Mouse (Mus musculus) kidney, embryonic 16.5 days (tissue): ENCODE data around the gene Hist1h4a. TPM values are rescaled to one million over a fixed set of nuclear protein-coding genes. Genes with fewer than 3 reads are reported as not detected.
"Not testable (repeated sequence)": the region's sequence is repeated elsewhere in the genome, so short reads cannot be mapped to it uniquely, and the experiment has no call there.

Experiments
- ATAC-seq: fragments of 200-750 bp; cut with Nextera tagmentation; 2 replicates; pipeline ENCODE4 v1.8.0; 2017; ENCODE audit warnings: moderate TSS enrichment; ENCODE audit not compliant: low FRiP score, low TSS enrichment
- H3K27ac ChIP-seq: fragments of 300-500 bp; sonication (generic); 2 replicates; pipeline ENCODE4 v1.5.1; 2014; ENCODE audit warnings: low read length
- H3K27me3 ChIP-seq: fragments of 300-500 bp; sonication (generic); 2 replicates; pipeline ENCODE4 v1.6.1; 2014; ENCODE audit warnings: low read length, control low read depth, mixed read lengths; ENCODE audit not compliant: insufficient read depth
- H3K36me3 ChIP-seq: fragments of 300-500 bp; sonication (generic); 2 replicates; pipeline ENCODE4 v1.6.1; 2014; ENCODE audit warnings: low read length, control low read depth, mixed read lengths; ENCODE audit not compliant: insufficient read depth
- H3K4me1 ChIP-seq: fragments of 300-500 bp; sonication (generic); 2 replicates; pipeline ENCODE4 v1.6.1; 2014; ENCODE audit warnings: low read length, control low read depth, mixed read lengths; ENCODE audit not compliant: insufficient read depth
- H3K4me2 ChIP-seq: fragments of 300-500 bp; sonication (generic); replicated peaks from 2 replicates; pipeline ENCODE4 v1.6.1; 2014; ENCODE audit warnings: low read depth, low read length
- H3K4me3 ChIP-seq: fragments of 300-500 bp; sonication (generic); 2 replicates; pipeline ENCODE4 v1.5.1; 2014; ENCODE audit warnings: mild to moderate bottlenecking, low read length
- H3K9ac ChIP-seq: fragments of 300-500 bp; sonication (generic); replicated peaks from 2 replicates; pipeline ENCODE4 v1.6.1; 2014; ENCODE audit warnings: low read length
- H3K9me3 ChIP-seq: fragments of 300-500 bp; sonication (generic); 2 replicates; pipeline ENCODE4 v1.6.1; 2016; ENCODE audit warnings: low read length, control low read depth
- WGBS: fragments of 180-500 bp; shearing (Covaris S2); extraction: QIAGEN DNeasy Blood & Tissue Kit; methylation state at CpG from one replicate; pipeline ENCODE4 v1.1.7; 2014; 5-methylcytosine and 5-hydroxymethylcytosine counted together
- polyA plus RNA-seq: library from polyadenylated mRNA; unstranded; fragments of >200 nt; fragmentation: Nextera tagmentation; extraction: Ambion mirVana; gene quantifications from 2 replicates; pipeline ENCODE4 v1.2.1, GENCODE M21; 2015

The Hist1h4a gene
- polyA plus RNA-seq, 1 experiment from 2014 or later, result 0.90 TPM

- H3K27me3 ChIP-seq, result no peaks in the 10 kb centered on the region
- no peaks in the 10 kb centered on the region for H3K9me3 ChIP-seq
- no peak overlapping the region for H3K9ac ChIP-seq
- ATAC-seq, result no peak
- no peak overlapping the region for H3K4me3 ChIP-seq
- WGBS, result 24% methylated on average over 8 of the region's 8 CpGs
- H3K27ac ChIP-seq, result no peak overlapping the region
- H3K4me2 ChIP-seq, result no peak overlapping the region
- no peaks in the 10 kb centered on the region for H3K36me3 ChIP-seq
- peaks cover 3% of the 10 kb centered on the region; the same call in 1 of the 2 replicates for H3K4me1 ChIP-seq
Observed at GRCm38 (mm10) chr13:23732156-23732804, 28.8 kb downstream of the Hist1h4a start.

- Histone ChIP-seq H3K4me3 (no peak overlapping the region), H3K4me1 (peaks cover 3% of the 10 kb centered on the region; the same call in 1 of the 2 replicates), H3K36me3 (no peaks in the 10 kb centered on the region), H3K9me3 (no peaks in the 10 kb centered on the region), H3K4me2 (peak overlapping the region; percentile 6; the same call in 1 of the 2 replicates), H3K27ac (0 out of 2 replicates have a peak overlapping the region, but pooled peaks have one; percentile 32), H3K9ac (no peak overlapping the region), H3K27me3 (no peaks in the 10 kb centered on the region)
- ATAC-seq, result peak; percentile 81
- WGBS, result 20% methylated on average over 8 of the region's 8 CpGs
Observed at GRCm38 (mm10) chr13:23730479-23730878, 30.6 kb downstream of the Hist1h4a start.

GRCm38 (mm10) chr13:23729706-23730105, 31.3 kb downstream of the Hist1h4a start:
- Histone ChIP-seq H3K4me2 (no peak overlapping the region), H3K36me3 (no peaks in the 10 kb centered on the region), H3K9ac (no peak overlapping the region), H3K27me3 (no peaks in the 10 kb centered on the region), H3K27ac (no peak overlapping the region), H3K4me1 (peaks cover 3% of the 10 kb centered on the region; the same call in 1 of the 2 replicates), H3K4me3 (no peak overlapping the region), H3K9me3 (no peaks in the 10 kb centered on the region)
- ATAC-seq, result no peak
- 93% methylated on average over 5 of the region's 5 CpGs for WGBS

- no peaks in the 10 kb centered on the region for H3K27me3 ChIP-seq
- H3K27ac ChIP-seq, result no peak overlapping the region
- H3K4me2 ChIP-seq, result no peak overlapping the region
- no peak for ATAC-seq
- no peaks in the 10 kb centered on the region for H3K9me3 ChIP-seq
- H3K4me1 ChIP-seq, result peaks cover 3% of the 10 kb centered on the region; the same call in 1 of the 2 replicates
- WGBS, result 94% methylated on average over 9 of the region's 9 CpGs
- no peaks in the 10 kb centered on the region for H3K36me3 ChIP-seq
- H3K9ac ChIP-seq, result no peak overlapping the region
- H3K4me3 ChIP-seq, result no peak overlapping the region
Observed at GRCm38 (mm10) chr13:23729192-23729525, 31.9 kb downstream of the Hist1h4a start.

DNA sequence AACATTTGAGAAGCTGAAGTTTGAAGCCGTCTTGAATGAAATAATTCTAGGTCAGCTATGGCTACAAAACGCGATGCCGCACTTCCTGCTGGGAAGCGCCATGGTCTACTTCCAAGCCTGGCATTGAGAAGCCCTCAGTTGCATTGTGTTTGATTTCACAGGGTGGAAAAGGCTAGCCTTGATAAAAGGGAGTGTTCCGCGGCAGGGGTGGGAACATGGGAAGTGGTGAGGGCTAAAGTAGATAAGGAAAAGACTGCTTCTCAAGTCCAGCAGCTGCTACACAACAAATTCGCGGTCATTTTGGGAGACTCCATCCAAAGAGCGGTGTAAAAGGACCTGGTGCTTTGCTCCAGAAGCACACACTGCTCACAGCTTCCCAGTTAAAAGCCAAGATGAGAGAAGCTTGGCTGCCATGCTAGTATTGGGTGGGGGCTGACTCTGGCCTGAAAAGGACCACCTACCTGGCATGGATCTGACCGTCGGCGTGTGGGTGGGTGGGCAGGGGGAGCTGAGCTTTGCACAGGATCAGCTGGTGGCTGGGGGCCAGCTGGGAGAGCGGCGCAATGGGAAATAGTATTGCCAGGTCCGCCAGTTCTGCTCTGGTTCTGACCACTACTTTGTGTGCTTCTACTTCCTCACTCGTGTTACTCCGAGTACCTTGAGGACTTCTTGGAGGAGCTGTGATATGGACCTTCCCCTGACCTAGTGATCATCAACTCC, 32.4 kb downstream of the Hist1h4a start:
- no peak overlapping the region for H3K4me3 ChIP-seq
- ATAC-seq, result no peak
- H3K4me1 ChIP-seq, result peaks cover 3% of the 10 kb centered on the region; the same call in 1 of the 2 replicates
- WGBS, result 92% methylated on average over 18 of the region's 18 CpGs
- no peaks in the 10 kb centered on the region for H3K27me3 ChIP-seq
- H3K9me3 ChIP-seq, result no peaks in the 10 kb centered on the region
- no peak overlapping the region for H3K27ac ChIP-seq
- no peak overlapping the region for H3K4me2 ChIP-seq
- no peaks in the 10 kb centered on the region for H3K36me3 ChIP-seq
- no peak overlapping the region for H3K9ac ChIP-seq

DNA sequence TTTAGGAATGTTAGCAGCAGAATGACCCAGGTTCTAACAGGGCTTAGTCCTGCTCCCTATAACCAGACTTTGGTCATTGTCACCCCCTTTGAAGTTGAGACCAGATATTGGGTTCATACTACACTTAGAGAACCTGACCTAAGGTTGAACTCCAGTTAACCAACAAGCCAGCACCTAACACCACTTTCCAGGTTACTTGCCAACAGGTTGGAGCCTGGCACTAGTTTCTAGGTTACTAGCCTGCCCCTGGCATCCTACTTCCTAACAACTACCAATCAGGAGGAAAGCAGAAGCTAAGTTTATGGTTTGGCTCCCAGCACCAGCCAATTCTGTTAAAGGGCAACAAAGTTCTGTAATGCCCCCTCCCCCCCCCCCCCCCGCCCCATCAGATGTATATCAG, 35.8 kb downstream of the Hist1h4a start:
- no peak for ATAC-seq

GRCm38 (mm10) chr13:23724239-23724638, 36.8 kb downstream of the Hist1h4a start:
- no peaks in the 10 kb centered on the region for H3K36me3 ChIP-seq
- H3K4me1 ChIP-seq, result no peaks in the 10 kb centered on the region
- H3K9me3 ChIP-seq, result no peaks in the 10 kb centered on the region
- H3K4me3 ChIP-seq, result no peak overlapping the region
- 81% methylated on average over 4 of the region's 4 CpGs for WGBS
- no peak overlapping the region for H3K4me2 ChIP-seq
- no peaks in the 10 kb centered on the region for H3K27me3 ChIP-seq
- no peak overlapping the region for H3K9ac ChIP-seq
- H3K27ac ChIP-seq, result no peak overlapping the region
- ATAC-seq, result no peak

More for the DNA sequence above, 35.8 kb downstream of the Hist1h4a start:
- Histone ChIP-seq H3K4me3 (no peak overlapping the region), H3K4me1 (no peaks in the 10 kb centered on the region), H3K9ac (no peak overlapping the region), H3K4me2 (no peak overlapping the region), H3K9me3 (no peaks in the 10 kb centered on the region), H3K27me3 (no peaks in the 10 kb centered on the region), H3K36me3 (no peaks in the 10 kb centered on the region), H3K27ac (no peak overlapping the region)
- WGBS, result no CpG with 5 or more reads among the region's 1 CpGs

DNA sequence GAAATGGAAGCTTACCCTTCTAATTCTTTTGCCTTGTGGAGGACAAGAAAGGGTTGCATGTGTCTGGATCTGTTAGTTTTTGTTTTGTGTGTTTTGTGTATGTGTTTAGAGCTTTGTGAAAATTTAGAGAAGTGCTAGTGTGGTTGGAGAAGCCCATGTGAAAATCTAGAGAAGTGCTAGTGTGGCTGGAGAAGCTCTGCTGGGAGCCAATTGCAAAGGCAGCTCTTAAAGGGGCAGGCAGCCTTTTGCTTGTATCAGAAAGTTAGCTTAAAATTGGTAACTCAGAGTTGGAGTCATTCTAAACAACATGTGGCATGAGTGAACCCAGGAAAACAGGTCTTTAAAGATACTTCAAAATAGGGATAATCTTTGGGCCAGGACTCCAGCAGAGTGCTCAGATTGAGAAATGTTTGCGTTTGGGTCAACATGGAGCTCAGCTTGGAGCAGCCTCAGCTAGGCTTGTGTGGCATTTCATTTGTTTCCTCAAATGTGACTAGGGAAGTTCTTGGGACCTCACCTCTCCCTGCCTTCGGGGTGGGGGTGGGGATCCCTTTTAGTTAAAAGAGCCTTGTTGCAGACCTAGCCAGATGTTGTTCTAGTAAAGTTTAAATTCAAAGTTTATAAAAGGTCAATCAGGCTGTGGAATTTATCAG, 43.3 kb downstream of the Hist1h4a start:
- H3K4me2 ChIP-seq, H3K27ac ChIP-seq, ATAC-seq, H3K27me3 ChIP-seq, H3K4me3 ChIP-seq, H3K4me1 ChIP-seq, H3K9me3 ChIP-seq, H3K9ac ChIP-seq, H3K36me3 ChIP-seq: not testable (repeated sequence)
- WGBS, result 28% methylated on average over 2 of the region's 2 CpGs

DNA sequence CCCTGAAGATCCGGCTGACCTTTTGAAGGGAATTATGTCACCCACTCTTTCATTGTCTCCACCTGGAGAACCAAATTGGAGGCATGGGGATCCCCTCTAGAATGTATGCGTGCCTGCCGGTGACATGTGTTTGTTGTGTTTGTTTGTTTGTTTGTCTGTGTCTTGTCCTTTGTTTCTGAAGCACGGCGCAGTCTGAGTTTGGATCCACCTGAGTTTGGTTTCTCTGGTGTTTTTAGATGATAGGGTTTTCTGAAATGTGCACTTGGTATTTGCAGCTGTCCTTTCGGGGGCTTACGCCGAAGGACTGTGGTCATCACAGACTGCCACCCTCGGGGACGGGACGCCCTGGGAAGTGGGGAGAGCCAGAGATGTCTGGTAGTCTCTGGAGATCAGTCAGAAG, 43.9 kb downstream of the Hist1h4a start:
- WGBS, result 55% methylated on average over 11 of the region's 11 CpGs
- Histone ChIP-seq H3K4me2 (no peak overlapping the region), H3K36me3 (no peaks in the 10 kb centered on the region), H3K27ac (no peak overlapping the region), H3K4me3 (no peak overlapping the region), H3K9ac (no peak overlapping the region), H3K27me3 (no peaks in the 10 kb centered on the region), H3K4me1 (no peaks in the 10 kb centered on the region), H3K9me3 (no peaks in the 10 kb centered on the region)
- ATAC-seq, result no peak
